Comparison of ENCODE assay signal across 11 mouse cellular contexts in genomic region chr13:54367758-54368157, GRCm38 (mm10). TPM values are rescaled to one million over a fixed set of nuclear protein-coding genes. Genes with fewer than 3 reads are reported as not detected.
DNase-seq lines count a peak whose midpoint lies in the region; ATAC-seq and TF ChIP-seq lines count a peak whose summit lies in the region.
"Had no signal": no experiment of that assay in that cellular context is flagged by ENCODE, and none has a peak within 500 bp of the region (broad histone marks: within the 10 kb centered on the region; RNA-seq: fewer than 3 reads in every experiment).

No protein-coding gene starts in this region.

- WGBS in kidney, postnatal 0 days = 81% methylated on average over 6 of the region's 6 CpGs
- WGBS in kidney, adult 2 months = 81% methylated on average over 6 of the region's 6 CpGs
- 66% methylated on average over 6 of the region's 6 CpGs for WGBS in forebrain, embryonic 16.5 days

- no peak overlapping the region for H3K4me2 ChIP-seq in kidney, postnatal 0 days (ENCODE audit: low read length)
- H3K4me2 ChIP-seq in forebrain, embryonic 16.5 days (ENCODE audit: low read length) = no peak overlapping the region
- H3K4me2 ChIP-seq: hindbrain, embryonic 12.5 days had no signal

- TF ChIP-seq POLR2A in kidney, adult 2 months (IDR thresholded peaks at IDR 0.05; ENCODE audit: low read depth, low read length) = no peak

- ATAC-seq in kidney, postnatal 0 days (replicated peaks; ENCODE audit: low FRiP score, low read depth) = no peak
- ATAC-seq in forebrain, embryonic 16.5 days = no peak

- no peaks in the 10 kb centered on the region for H3K9me3 ChIP-seq in kidney, postnatal 0 days (replicated peaks; ENCODE audit: low read length)
- H3K9me3 ChIP-seq in forebrain, embryonic 16.5 days (ENCODE audit: control insufficient read depth, low read length) = no peaks in the 10 kb centered on the region
- H3K9me3 ChIP-seq: hindbrain, embryonic 12.5 days had no signal

- 0 out of 2 replicates have a peak, but pooled peaks cover 9% of the 10 kb centered on the region for H3K27me3 ChIP-seq in kidney, postnatal 0 days (ENCODE audit: insufficient read depth, low read length)
- H3K27me3 ChIP-seq in kidney, adult 2 months (replicated peaks; ENCODE audit: control insufficient read depth, insufficient read depth, low read length) = no peaks in the 10 kb centered on the region; the same call in 1 of the 2 replicates
- H3K27me3 ChIP-seq in forebrain, embryonic 16.5 days (replicated peaks; ENCODE audit: control insufficient read depth, insufficient read depth, low read length) = no peaks in the 10 kb centered on the region

- DNase-seq in kidney, postnatal 0 days (ENCODE audit: low spot score) = no peak
- DNase-seq in kidney, adult 2 months = no peak
- DNase-seq in retina, postnatal 1 day = peak; percentile 55
- no peak for DNase-seq in retina, embryonic 14.5 days (ENCODE audit: low spot score)
- peak; percentile 64 for DNase-seq in cerebellum, adult 11 months
- peak; percentile 57 to 73 for DNase-seq in spleen, postnatal 4 days (ENCODE audit: low spot score in 2 of 2)
- DNase-seq: gastrocnemius, postnatal 14 days; layer of hippocampus, postnatal 36 days had no signal

- peaks cover 6% of the 10 kb centered on the region; the same call in 1 of the 2 replicates for H3K4me1 ChIP-seq in kidney, postnatal 0 days (replicated peaks; ENCODE audit: insufficient read depth, low read length)
- H3K4me1 ChIP-seq in kidney, adult 2 months (ENCODE audit: control insufficient read depth, insufficient read depth, low read length) = no peaks in the 10 kb centered on the region
- peaks cover 40% of the 10 kb centered on the region for H3K4me1 ChIP-seq in forebrain, embryonic 16.5 days (replicated peaks; ENCODE audit: control insufficient read depth, insufficient read depth, low read length)

- no peak overlapping the region for H3K9ac ChIP-seq in kidney, postnatal 0 days (ENCODE audit: low read depth, low read length)
- no peak overlapping the region for H3K9ac ChIP-seq in forebrain, embryonic 16.5 days (replicated peaks; ENCODE audit: low read depth, low read length)
- H3K9ac ChIP-seq: hindbrain, embryonic 12.5 days had no signal

- H3K4me3 ChIP-seq in kidney, postnatal 0 days (replicated peaks; ENCODE audit: low read depth, low read length) = no peak overlapping the region
- no peak overlapping the region for H3K4me3 ChIP-seq in kidney, adult 2 months (ENCODE audit: insufficient read depth, low read depth, low read length)
- H3K4me3 ChIP-seq in forebrain, embryonic 16.5 days (replicated peaks; ENCODE audit: low read length) = no peak overlapping the region
- H3K4me3 ChIP-seq: hindbrain, embryonic 12.5 days had no signal

- TF ChIP-seq CTCF in kidney, postnatal 0 days (IDR thresholded peaks at IDR 0.05; ENCODE audit: low read depth) = peak; percentile 22; the same call in 1 of the 2 replicates
- TF ChIP-seq CTCF in kidney, adult 2 months (conservative IDR thresholded peaks at IDR 0.05; ENCODE audit: insufficient read depth, insufficient read length, low read depth, low read length) = no peak; the same call in 1 of the 2 replicates

- H3K36me3 ChIP-seq in kidney, postnatal 0 days (ENCODE audit: insufficient read depth, low read length) = no peaks in the 10 kb centered on the region
- no peaks in the 10 kb centered on the region for H3K36me3 ChIP-seq in kidney, adult 2 months (ENCODE audit: control insufficient read depth, insufficient read depth, low read length)
- no peaks in the 10 kb centered on the region for H3K36me3 ChIP-seq in forebrain, embryonic 16.5 days (ENCODE audit: control insufficient read depth, insufficient read depth)
- H3K36me3 ChIP-seq: hindbrain, embryonic 12.5 days had no signal

- no peak overlapping the region for H3K27ac ChIP-seq in kidney, postnatal 0 days
- no peak overlapping the region for H3K27ac ChIP-seq in kidney, adult 2 months (ENCODE audit: insufficient read depth, low read depth, low read length)
- no peak overlapping the region for H3K27ac ChIP-seq in forebrain, embryonic 16.5 days (ENCODE audit: low read length)
- H3K27ac ChIP-seq: hindbrain, embryonic 12.5 days; macrophage had no signal

RNA-seq across cellular contexts. Expression of gene Cplx2, which starts 3.4 kb away (rescaled TPM):
- 4.0 and 4.5 TPM in 2 replicates for polyA plus RNA-seq in kidney, postnatal 0 days (2015; fragmentation: Nextera tagmentation; extraction: Ambion mirVana)
- 11.8 and 15.5 TPM in 2 replicates for polyA plus RNA-seq in kidney, adult 2 months (2012; rRNA removed)
- 31.8 and 34.3 TPM in 2 replicates for polyA plus RNA-seq in forebrain, embryonic 16.5 days (2015; fragmentation: Nextera tagmentation; extraction: Ambion mirVana)
- polyA plus RNA-seq: macrophage had no signal

Comparison
In these comparisons a context has a peak if more than half of its experiments do, and no peak if none do; other contexts are left out.
1. DNase-seq: peak in retina, postnatal 1 day (single experiment), cerebellum, adult 11 months (single experiment) and spleen, postnatal 4 days (2 of 2); none in kidney, postnatal 0 days (single experiment), kidney, adult 2 months (single experiment) and retina, embryonic 14.5 days (single experiment).